ENCODE assay signal across 17 mouse cellular contexts in the genomic region with DNA sequence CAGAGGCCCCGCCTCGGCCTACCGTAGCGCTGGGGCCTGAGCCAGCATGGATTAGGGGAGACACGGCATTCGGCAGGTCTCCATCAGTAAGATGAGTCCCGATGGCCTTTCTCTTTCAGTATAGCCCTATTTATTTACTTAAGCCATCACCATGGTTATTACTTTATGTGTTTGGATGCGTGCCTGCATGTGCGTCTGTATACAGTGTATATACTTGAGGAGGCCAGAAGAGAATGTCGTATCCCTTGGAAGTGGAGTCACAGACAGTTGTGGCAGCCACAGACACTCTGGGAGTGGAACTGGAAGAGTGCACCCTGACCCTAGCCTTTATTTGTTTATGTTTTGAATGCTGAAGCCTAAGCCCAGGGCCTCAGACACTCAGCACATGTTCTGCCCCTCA. TPM values are rescaled to one million over a fixed set of nuclear protein-coding genes. Genes with fewer than 3 reads are reported as not detected.
"Had no signal": no experiment of that assay in that cellular context is flagged by ENCODE, and none has a peak within 500 bp of the region (broad histone marks: within the 10 kb centered on the region; RNA-seq: fewer than 3 reads in every experiment).

No protein-coding gene starts in this region.

- H3K9me3 ChIP-seq: midbrain, embryonic 12.5 days; neural tube, embryonic 13.5 days had no signal

- ATAC-seq: hindbrain, embryonic 16.5 days; inflammation-experienced regulatory T-cells, adult 6 months; midbrain, embryonic 16.5 days had no signal

- H3K27ac ChIP-seq: kidney, postnatal 0 days; liver, embryonic 14.5 days; midbrain, embryonic 12.5 days; neural tube, embryonic 13.5 days had no signal

- H3K4me3 ChIP-seq: midbrain, embryonic 12.5 days; neural tube, embryonic 13.5 days had no signal

- H3K9ac ChIP-seq: liver, embryonic 14.5 days; midbrain, embryonic 12.5 days; neural tube, embryonic 13.5 days had no signal

- DNase-seq: kidney, adult 2 months; kidney, postnatal 36 days; left cerebral cortex, postnatal 4 days; lung, adult 18-20 months; retina, postnatal 1 day; right cerebral cortex, postnatal 4 days; spleen, adult 18-20 months; thymus, adult 18-20 months; thymus, postnatal 14 days had no signal

- H3K27me3 ChIP-seq: midbrain, embryonic 12.5 days; neural tube, embryonic 13.5 days had no signal

- H3K4me1 ChIP-seq: midbrain, embryonic 12.5 days had no signal

- H3K4me2 ChIP-seq: midbrain, embryonic 12.5 days; neural tube, embryonic 13.5 days had no signal

RNA-seq across cellular contexts. Expression of a gene that starts 10.4 kb away (rescaled TPM):
- total RNA-seq: megakaryocyte-erythroid progenitor cell, adult 5-6 weeks had no signal
